Comparison of ENCODE assay signal across 8 mouse cellular contexts in the genomic region with DNA sequence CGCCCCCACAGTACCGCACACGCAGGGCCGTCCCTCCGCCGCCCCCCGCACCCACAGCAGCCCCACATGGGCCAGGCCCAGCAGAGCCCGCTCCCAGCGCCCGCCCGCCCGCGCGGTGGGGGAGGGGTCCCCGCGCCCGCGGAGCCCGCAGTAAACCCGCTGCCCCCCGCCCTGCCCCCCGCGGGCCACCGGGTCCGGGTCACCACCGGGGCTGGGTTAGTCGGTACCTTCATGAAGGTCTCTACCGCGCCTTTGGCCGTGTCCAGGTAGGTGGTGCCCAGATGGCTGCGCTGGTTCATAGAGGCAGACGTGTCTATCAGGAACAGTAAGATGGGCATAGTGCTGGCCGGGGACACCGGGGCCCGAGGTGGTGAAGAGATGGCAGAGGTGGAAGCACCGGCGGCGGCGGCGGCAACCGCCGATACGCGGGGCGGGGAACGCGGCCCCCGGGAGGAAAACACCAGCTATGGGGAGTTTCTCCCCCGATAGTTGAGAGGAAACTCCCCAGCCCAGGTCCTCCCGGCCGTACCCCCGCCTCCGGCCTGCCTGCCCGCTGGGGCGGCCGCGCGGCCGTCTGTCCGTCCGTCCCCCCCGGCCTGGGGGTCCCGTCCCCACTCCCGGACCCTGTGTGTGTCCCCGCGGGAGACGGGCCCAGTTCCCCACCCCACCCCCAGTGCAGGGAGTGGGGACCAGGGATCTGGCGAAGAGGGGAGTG. TPM values are rescaled to one million over a fixed set of nuclear protein-coding genes. Genes with fewer than 3 reads are reported as not detected.
A peak's percentile ranks its signal among the peaks of the same experiment; 100 is the strongest.
DNase-seq lines count a peak whose midpoint lies in the region; ATAC-seq lines count a peak whose summit lies in the region.

No protein-coding gene starts in this region.

- H3K27ac ChIP-seq in forebrain, embryonic 13.5 days = peak overlapping the region; percentile 98
- peak overlapping the region; percentile 99 for H3K27ac ChIP-seq in heart, embryonic 16.5 days (ENCODE audit: low read length)
- peak overlapping the region; percentile 99 for H3K27ac ChIP-seq in liver, embryonic 15.5 days (replicated peaks)
- H3K27ac ChIP-seq in neural tube, embryonic 14.5 days (ENCODE audit: low read depth, low read length) = peak overlapping the region; percentile 97

- under 1% methylated on average over 50 of the region's 68 CpGs for WGBS in forebrain, embryonic 13.5 days
- under 1% methylated on average over 64 of the region's 68 CpGs for WGBS in heart, embryonic 16.5 days
- WGBS in liver, embryonic 15.5 days (ENCODE audit: insufficient replicate concordance) = under 1% methylated on average over 66 of the region's 68 CpGs
- WGBS in neural tube, embryonic 14.5 days = under 1% methylated on average over 40 of the region's 68 CpGs

- no peaks in the 10 kb centered on the region for H3K9me3 ChIP-seq in forebrain, embryonic 13.5 days (replicated peaks)
- no peaks in the 10 kb centered on the region for H3K9me3 ChIP-seq in heart, embryonic 16.5 days (replicated peaks; ENCODE audit: control insufficient read depth, low read length)
- no peaks in the 10 kb centered on the region for H3K9me3 ChIP-seq in liver, embryonic 15.5 days (replicated peaks)
- no peaks in the 10 kb centered on the region for H3K9me3 ChIP-seq in neural tube, embryonic 14.5 days (ENCODE audit: control insufficient read depth, low read length)

- peak overlapping the region; percentile 97 for H3K9ac ChIP-seq in forebrain, embryonic 13.5 days
- H3K9ac ChIP-seq in heart, embryonic 16.5 days (ENCODE audit: low read length) = peak overlapping the region; percentile 100
- H3K9ac ChIP-seq in liver, embryonic 15.5 days = peak overlapping the region; percentile 100
- H3K9ac ChIP-seq in neural tube, embryonic 14.5 days (replicated peaks; ENCODE audit: low read depth, low read length) = peak overlapping the region; percentile 94

- H3K4me3 ChIP-seq in forebrain, embryonic 13.5 days = peak overlapping the region; percentile 98
- peak overlapping the region; percentile 99 for H3K4me3 ChIP-seq in heart, embryonic 16.5 days (ENCODE audit: low read length)
- peak overlapping the region; percentile 99 for H3K4me3 ChIP-seq in liver, embryonic 15.5 days (replicated peaks)
- peak overlapping the region; percentile 79 for H3K4me3 ChIP-seq in neural tube, embryonic 14.5 days (ENCODE audit: low read depth, low read length)

- no peaks in the 10 kb centered on the region for H3K27me3 ChIP-seq in forebrain, embryonic 13.5 days
- H3K27me3 ChIP-seq in heart, embryonic 16.5 days (ENCODE audit: control insufficient read depth, insufficient read depth, low read length) = no peaks in the 10 kb centered on the region
- no peaks in the 10 kb centered on the region for H3K27me3 ChIP-seq in liver, embryonic 15.5 days
- H3K27me3 ChIP-seq in neural tube, embryonic 14.5 days (ENCODE audit: control insufficient read depth, insufficient read depth, low read length) = peaks cover 3% of the 10 kb centered on the region; the same call in 1 of the 2 replicates

- DNase-seq in brain, adult 2 months (ENCODE audit: low read depth, low spot score) = peak; percentile 51
- DNase-seq in kidney, postnatal 25 days = peak; percentile 56 to 81
- peak; percentile 62 to 63 for DNase-seq in thymus, postnatal 10 days (ENCODE audit: low spot score in 2 of 2)

- H3K4me2 ChIP-seq in forebrain, embryonic 13.5 days = peak overlapping the region; percentile 87
- peak overlapping the region; percentile 71 for H3K4me2 ChIP-seq in heart, embryonic 16.5 days (ENCODE audit: low read depth, low read length)
- peak overlapping the region; percentile 92 for H3K4me2 ChIP-seq in liver, embryonic 15.5 days
- H3K4me2 ChIP-seq in neural tube, embryonic 14.5 days (ENCODE audit: low read depth, low read length) = peak overlapping the region; percentile 72

- ATAC-seq in CD4-positive, CD25-positive, alpha-beta regulatory T cell, adult 4 months = peak; percentile 4
- peak; percentile 50 for ATAC-seq in forebrain, embryonic 13.5 days
- ATAC-seq in heart, embryonic 16.5 days (replicated peaks; ENCODE audit: extremely low read depth, insufficient read depth, low FRiP score) = peak; percentile 16; the same call in 1 of the 2 replicates
- peak; percentile 13 for ATAC-seq in liver, embryonic 15.5 days (ENCODE audit: insufficient read depth)
- peak; percentile 58 for ATAC-seq in neural tube, embryonic 14.5 days (ENCODE audit: low read depth)

- peaks cover 20% of the 10 kb centered on the region for H3K4me1 ChIP-seq in forebrain, embryonic 13.5 days
- H3K4me1 ChIP-seq in heart, embryonic 16.5 days (ENCODE audit: control insufficient read depth, insufficient read depth, low read length) = peaks cover 6% of the 10 kb centered on the region; the same call in 1 of the 2 replicates
- peaks cover 35% of the 10 kb centered on the region for H3K4me1 ChIP-seq in liver, embryonic 15.5 days (replicated peaks)
- H3K4me1 ChIP-seq in neural tube, embryonic 14.5 days (ENCODE audit: control insufficient read depth, insufficient read depth, low read length) = peaks cover 10% of the 10 kb centered on the region

- H3K36me3 ChIP-seq in forebrain, embryonic 13.5 days (ENCODE audit: poor library complexity, severe bottlenecking) = peaks cover 7% of the 10 kb centered on the region; the same call in 1 of the 2 replicates
- H3K36me3 ChIP-seq in heart, embryonic 16.5 days (ENCODE audit: control insufficient read depth, insufficient read depth) = peaks cover 6% of the 10 kb centered on the region; the same call in 1 of the 2 replicates
- peaks cover 13% of the 10 kb centered on the region for H3K36me3 ChIP-seq in liver, embryonic 15.5 days (replicated peaks)
- H3K36me3 ChIP-seq in neural tube, embryonic 14.5 days (ENCODE audit: control insufficient read depth, insufficient read depth, low read length) = peaks cover 4% of the 10 kb centered on the region; the same call in 1 of the 2 replicates

RNA-seq across cellular contexts. Expression of a gene that starts 0.5 kb away (rescaled TPM):
- 10 to 100 TPM; 17.1 to 26.8 TPM for polyA plus RNA-seq in CD4-positive, CD25-positive, alpha-beta regulatory T cell, adult 4 months (2017; shearing (Covaris generic))
- 17.9 and 19.4 TPM in 2 replicates for polyA plus RNA-seq in forebrain, embryonic 13.5 days (2015; fragmentation: Nextera tagmentation; extraction: Ambion mirVana)
- 15.6 TPM in 2 replicates for polyA plus RNA-seq in heart, embryonic 16.5 days (2015; fragmentation: Nextera tagmentation; extraction: Ambion mirVana)
- 11.1 and 11.4 TPM in 2 replicates for polyA plus RNA-seq in liver, embryonic 15.5 days (2015; fragmentation: Nextera tagmentation; extraction: Ambion mirVana)
- polyA plus RNA-seq in neural tube, embryonic 14.5 days (2014; fragmentation: Nextera tagmentation; extraction: Ambion mirVana) = 19.8 and 22.5 TPM in 2 replicates

Comparison
In these comparisons a context has a peak if more than half of its experiments do, and no peak if none do; other contexts are left out.
1. Peak in every context shown above with its lines: DNase-seq, ATAC-seq, H3K4me3 ChIP-seq and H3K27ac ChIP-seq.
2. ATAC-seq: peak in every context shown above with its lines; median percentile 58 in neural tube, embryonic 14.5 days; 50 in forebrain, embryonic 13.5 days; 16 in heart, embryonic 16.5 days; 13 in liver, embryonic 15.5 days; 4 in CD4-positive, CD25-positive, alpha-beta regulatory T cell, adult 4 months.